Mouse (Mus musculus) heart, embryonic 16.5 days (tissue): ENCODE measurements around the gene Cacng6. TPM values are rescaled to one million over a fixed set of nuclear protein-coding genes. Genes with fewer than 3 reads are reported as not detected.
"Not testable (repeated sequence)": the region's sequence is repeated elsewhere in the genome, so short reads cannot be mapped to it uniquely, and the experiment has no call there.

Experiments used
- ATAC-seq: fragments of 200-750 bp; cut with Nextera tagmentation; replicated peaks from 2 replicates; pipeline ENCODE4 v1.8.0; 2017; ENCODE audit warnings: moderate number of reproducible peaks; ENCODE audit not compliant: insufficient read depth, low FRiP score; ENCODE audit errors: extremely low read depth
- H3K27ac ChIP-seq: fragments of 300-500 bp; sonication (generic); 2 replicates; pipeline ENCODE4 v1.5.1; 2014; ENCODE audit warnings: mild to moderate bottlenecking, low read length, control low read depth, moderate library complexity
- H3K27me3 ChIP-seq: fragments of 300-500 bp; sonication (generic); 2 replicates; pipeline ENCODE4 v1.6.1; 2014; ENCODE audit warnings: low read length, mixed read lengths; ENCODE audit not compliant: control insufficient read depth, insufficient read depth
- H3K36me3 ChIP-seq: fragments of 300-500 bp; sonication (generic); 2 replicates; pipeline ENCODE4 v1.6.1; 2014; ENCODE audit not compliant: control insufficient read depth, insufficient read depth
- H3K4me1 ChIP-seq: fragments of 300-500 bp; sonication (generic); 2 replicates; pipeline ENCODE4 v1.6.1; 2014; ENCODE audit warnings: low read length, mixed read lengths; ENCODE audit not compliant: control insufficient read depth, insufficient read depth
- H3K4me2 ChIP-seq: fragments of 300-500 bp; sonication (generic); 2 replicates; pipeline ENCODE4 v1.6.1; 2014; ENCODE audit warnings: low read depth, mild to moderate bottlenecking, control low read depth, low read length
- H3K4me3 ChIP-seq: fragments of 300-500 bp; sonication (generic); 2 replicates; pipeline ENCODE4 v1.5.1; 2014; ENCODE audit warnings: mild to moderate bottlenecking, control low read depth, low read length
- H3K9ac ChIP-seq: fragments of 300-500 bp; sonication (generic); 2 replicates; pipeline ENCODE4 v1.6.1; 2014; ENCODE audit warnings: low read length, control low read depth
- H3K9me3 ChIP-seq: fragments of 300-500 bp; sonication (generic); replicated peaks from 2 replicates; pipeline ENCODE4 v1.6.1; 2016; ENCODE audit warnings: low read length; ENCODE audit not compliant: control insufficient read depth
- WGBS: fragments of 180-500 bp; shearing (Covaris S2); extraction: QIAGEN DNeasy Blood & Tissue Kit; methylation state at CpG from one replicate; pipeline ENCODE4 v1.1.7; 2014; 5-methylcytosine and 5-hydroxymethylcytosine counted together
- polyA plus RNA-seq: library from polyadenylated mRNA; unstranded; fragments of >200 nt; fragmentation: Nextera tagmentation; extraction: Ambion mirVana; gene quantifications from 2 replicates; pipeline ENCODE4 v1.2.1, GENCODE M21; 2015

The Cacng6 gene
- polyA plus RNA-seq, 1 experiment from 2014 or later = 15.5 TPM

DNA sequence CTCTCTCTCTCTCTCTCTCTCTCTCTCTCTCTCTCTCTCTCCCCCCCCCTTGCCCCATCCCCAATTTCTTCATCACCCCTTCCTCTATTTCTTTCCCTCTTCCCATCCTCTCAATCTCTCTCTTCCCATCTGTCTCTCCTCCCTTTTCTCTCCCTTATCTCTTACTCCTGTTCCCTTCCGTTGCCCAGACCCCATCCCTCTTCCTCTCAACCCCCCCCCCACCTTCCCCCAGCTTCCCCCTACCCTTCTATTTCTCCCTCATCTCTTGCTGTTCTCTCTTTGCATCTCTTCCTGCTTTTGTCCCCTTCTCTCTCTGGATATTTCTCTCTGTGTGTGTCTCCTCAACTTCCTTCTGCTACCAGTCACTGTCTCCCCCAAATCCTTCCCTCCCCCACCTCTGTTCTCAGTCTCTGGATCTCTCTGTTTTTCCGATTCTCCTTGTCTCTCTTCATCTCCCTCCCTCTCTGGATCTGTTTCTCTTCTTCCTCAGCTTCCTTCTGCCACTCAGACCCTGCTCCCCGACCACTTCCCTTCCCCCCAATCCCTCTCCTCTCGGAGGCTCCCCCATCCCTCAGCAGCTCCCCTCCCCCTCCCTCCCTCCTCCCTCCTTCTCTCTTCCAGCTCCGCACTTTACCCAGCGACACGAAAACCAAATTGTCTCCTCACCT, 33.4 kb upstream of the Cacng6 start, which contains the start of gene Cacng8:
Gene Cacng8 (plus strand): TSS at position 271 of the 668 bp plus-strand sequence.
- peaks cover 9% of the 10 kb centered on the region; the same call in 1 of the 2 replicates for H3K27me3 ChIP-seq
- peak within 1 kb of the TSS; percentile 18 for H3K4me3 ChIP-seq
- ATAC-seq = no peak
- H3K4me2 ChIP-seq = peak within 1 kb of the TSS; percentile 42
- H3K36me3 ChIP-seq = no peaks in the 10 kb centered on the region
- no peaks in the 10 kb centered on the region for H3K9me3 ChIP-seq
- no peak within 1 kb of the TSS for H3K9ac ChIP-seq
- no peak within 1 kb of the TSS for H3K27ac ChIP-seq
- H3K4me1 ChIP-seq = peaks cover 4% of the 10 kb centered on the region
- WGBS = 1% methylated on average over 7 of the region's 7 CpGs

DNA sequence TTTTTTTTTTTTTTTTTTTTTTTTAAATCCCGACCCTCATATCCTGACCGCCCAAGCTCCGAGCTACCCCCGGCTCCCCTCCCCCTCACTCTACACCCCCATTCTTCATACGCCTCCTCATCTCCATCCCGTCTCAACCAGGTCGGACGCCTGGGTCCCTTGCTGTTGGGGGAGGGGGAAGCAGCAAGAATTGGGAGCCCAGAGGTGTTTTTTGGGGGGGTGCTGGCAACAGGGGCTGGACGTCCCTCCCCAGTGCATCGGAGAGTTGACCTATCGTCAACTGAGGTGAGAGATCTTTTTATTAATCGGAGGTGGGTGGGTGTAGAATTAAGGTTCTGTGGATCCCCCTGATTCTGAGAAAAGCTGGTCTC, 32.9 kb upstream of the Cacng6 start:
- peaks cover 9% of the 10 kb centered on the region; the same call in 1 of the 2 replicates for H3K27me3 ChIP-seq
- no peak overlapping the region for H3K27ac ChIP-seq
- H3K9ac ChIP-seq = no peak overlapping the region
- 6% methylated on average over 12 of the region's 12 CpGs for WGBS
- H3K4me3 ChIP-seq = peak overlapping the region; percentile 18
- no peaks in the 10 kb centered on the region for H3K9me3 ChIP-seq
- H3K36me3 ChIP-seq = no peaks in the 10 kb centered on the region
- ATAC-seq = no peak
- peak overlapping the region; percentile 42 for H3K4me2 ChIP-seq
- peaks cover 4% of the 10 kb centered on the region for H3K4me1 ChIP-seq

DNA sequence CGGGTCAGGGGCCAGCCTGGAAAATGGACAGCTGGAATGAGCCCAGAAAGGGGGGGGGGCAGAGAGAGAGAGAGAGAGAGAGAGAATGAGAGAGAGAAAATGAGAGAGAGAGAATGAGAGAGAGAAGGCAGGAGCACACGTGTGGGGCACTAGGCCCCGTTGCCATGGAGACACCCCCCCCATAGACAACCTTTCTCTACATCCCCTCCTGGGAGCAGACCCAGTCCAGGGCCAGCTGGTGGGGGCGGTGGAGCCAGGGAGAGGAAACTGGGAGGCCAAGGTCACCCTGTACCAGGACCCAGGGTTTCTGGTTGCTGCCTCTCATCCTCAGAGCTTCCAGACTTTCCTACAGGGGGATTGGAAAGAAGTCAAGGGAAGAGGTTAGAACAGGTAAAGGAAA, 32.2 kb upstream of the Cacng6 start:
- H3K4me1 ChIP-seq = peaks cover 4% of the 10 kb centered on the region
- H3K27me3 ChIP-seq = peaks cover 9% of the 10 kb centered on the region; the same call in 1 of the 2 replicates
- H3K27ac ChIP-seq = no peak overlapping the region
- 28% methylated on average over 4 of the region's 4 CpGs for WGBS
- H3K36me3 ChIP-seq = no peaks in the 10 kb centered on the region
- ATAC-seq = no peak
- H3K9me3 ChIP-seq = no peaks in the 10 kb centered on the region
- no peak overlapping the region for H3K9ac ChIP-seq
- H3K4me2 ChIP-seq = no peak overlapping the region
- no peak overlapping the region for H3K4me3 ChIP-seq

DNA sequence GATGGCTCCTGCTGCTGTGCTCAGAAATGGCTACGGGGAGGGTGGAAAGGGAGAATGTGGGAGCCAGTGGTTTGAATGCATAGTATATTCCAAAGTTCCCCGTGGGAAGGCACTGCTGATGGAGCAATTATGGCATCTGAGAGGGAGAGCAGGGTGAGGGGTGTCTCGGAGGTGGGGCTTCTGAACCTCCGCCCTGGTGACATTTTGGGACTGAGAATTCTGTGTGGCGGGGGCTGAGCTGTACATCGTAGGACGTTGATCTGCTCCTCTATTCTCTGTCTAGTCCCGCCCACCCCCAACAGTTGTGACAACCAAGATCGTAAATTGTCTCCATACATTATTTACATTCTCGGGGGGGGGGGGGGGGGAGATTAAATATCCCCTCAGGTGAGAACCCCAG, 26.6 kb upstream of the Cacng6 start:
- Histone ChIP-seq H3K4me3 (no peak overlapping the region), H3K4me2 (no peak overlapping the region), H3K36me3 (no peaks in the 10 kb centered on the region), H3K27ac (no peak overlapping the region), H3K4me1 (no peaks in the 10 kb centered on the region), H3K27me3 (no peaks in the 10 kb centered on the region), H3K9me3 (no peaks in the 10 kb centered on the region), H3K9ac (no peak overlapping the region)
- 81% methylated on average over 9 of the region's 10 CpGs for WGBS
- ATAC-seq = no peak

DNA sequence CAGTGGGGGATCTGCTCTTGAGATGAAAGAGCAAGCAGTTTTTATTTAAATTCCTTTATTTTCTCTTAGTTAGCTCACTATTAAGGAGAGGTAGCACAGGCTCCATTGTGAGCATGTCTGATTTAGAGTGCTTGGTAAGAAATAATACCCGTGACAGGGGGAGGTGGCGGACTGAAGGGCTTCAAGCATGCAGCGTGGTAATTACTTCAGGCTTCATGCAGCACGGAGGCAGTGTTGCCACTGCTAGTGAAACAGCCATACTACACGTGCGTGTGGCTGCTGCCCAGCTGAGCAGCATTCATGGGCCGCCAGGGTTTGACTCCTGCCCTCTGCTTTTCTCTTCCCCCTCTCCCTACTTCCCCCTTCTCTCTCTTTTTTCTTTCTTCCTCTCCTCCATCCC, 26.2 kb upstream of the Cacng6 start:
- Histone ChIP-seq H3K36me3 (no peaks in the 10 kb centered on the region), H3K9me3 (no peaks in the 10 kb centered on the region), H3K4me2 (no peak overlapping the region), H3K9ac (no peak overlapping the region), H3K27me3 (no peaks in the 10 kb centered on the region), H3K4me1 (no peaks in the 10 kb centered on the region), H3K27ac (no peak overlapping the region), H3K4me3 (no peak overlapping the region)
- ATAC-seq = no peak
- WGBS = 67% methylated on average over 7 of the region's 7 CpGs

DNA sequence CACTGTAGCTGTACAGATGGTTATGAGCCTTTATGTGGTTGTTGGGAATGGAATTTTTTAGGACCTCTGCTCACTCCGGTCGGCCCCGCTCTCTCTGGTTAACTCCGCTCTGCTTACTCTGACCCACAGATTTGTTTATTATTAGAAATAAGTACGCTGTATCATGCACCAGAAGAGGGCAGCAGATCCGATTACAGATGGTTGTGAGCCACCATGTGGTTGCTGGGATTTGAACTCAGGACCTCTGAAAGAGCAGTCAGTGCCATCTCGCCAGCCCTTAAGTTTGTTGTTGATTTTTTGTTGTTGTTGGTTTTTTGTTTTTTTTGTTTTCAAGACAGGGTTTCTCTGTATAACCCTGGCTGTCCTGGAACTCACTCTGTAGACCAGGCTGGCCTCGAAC, 25.6 kb upstream of the Cacng6 start:
- not testable (repeated sequence) for ATAC-seq, H3K4me2 ChIP-seq, H3K4me3 ChIP-seq, H3K9ac ChIP-seq, H3K36me3 ChIP-seq, H3K27me3 ChIP-seq, H3K27ac ChIP-seq, H3K9me3 ChIP-seq, H3K4me1 ChIP-seq
- WGBS = 90% methylated on average over 8 of the region's 8 CpGs

DNA sequence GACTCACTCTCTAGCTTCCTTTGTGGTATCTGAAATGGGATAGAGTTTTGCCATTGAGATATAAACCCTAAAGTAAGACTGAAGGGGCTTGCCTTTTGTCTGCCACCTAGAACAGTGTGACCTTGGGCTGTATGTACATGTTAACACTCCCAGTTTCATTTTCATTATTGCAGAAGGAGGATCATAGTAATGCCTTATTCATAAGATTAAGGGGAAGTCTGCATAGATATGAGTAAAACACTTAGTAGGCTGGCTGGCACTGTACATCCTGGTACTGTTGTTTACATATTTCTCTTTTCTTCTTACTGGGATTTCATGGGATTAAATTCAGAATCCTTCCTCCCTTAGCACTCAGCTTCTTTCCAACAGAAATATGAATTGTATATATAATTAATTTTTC, 24.1 kb upstream of the Cacng6 start:
- Histone ChIP-seq H3K36me3 (no peaks in the 10 kb centered on the region), H3K4me2 (no peak overlapping the region), H3K27me3 (no peaks in the 10 kb centered on the region), H3K9me3 (no peaks in the 10 kb centered on the region), H3K27ac (no peak overlapping the region), H3K4me3 (no peak overlapping the region), H3K9ac (no peak overlapping the region), H3K4me1 (no peaks in the 10 kb centered on the region)
- ATAC-seq = no peak

DNA sequence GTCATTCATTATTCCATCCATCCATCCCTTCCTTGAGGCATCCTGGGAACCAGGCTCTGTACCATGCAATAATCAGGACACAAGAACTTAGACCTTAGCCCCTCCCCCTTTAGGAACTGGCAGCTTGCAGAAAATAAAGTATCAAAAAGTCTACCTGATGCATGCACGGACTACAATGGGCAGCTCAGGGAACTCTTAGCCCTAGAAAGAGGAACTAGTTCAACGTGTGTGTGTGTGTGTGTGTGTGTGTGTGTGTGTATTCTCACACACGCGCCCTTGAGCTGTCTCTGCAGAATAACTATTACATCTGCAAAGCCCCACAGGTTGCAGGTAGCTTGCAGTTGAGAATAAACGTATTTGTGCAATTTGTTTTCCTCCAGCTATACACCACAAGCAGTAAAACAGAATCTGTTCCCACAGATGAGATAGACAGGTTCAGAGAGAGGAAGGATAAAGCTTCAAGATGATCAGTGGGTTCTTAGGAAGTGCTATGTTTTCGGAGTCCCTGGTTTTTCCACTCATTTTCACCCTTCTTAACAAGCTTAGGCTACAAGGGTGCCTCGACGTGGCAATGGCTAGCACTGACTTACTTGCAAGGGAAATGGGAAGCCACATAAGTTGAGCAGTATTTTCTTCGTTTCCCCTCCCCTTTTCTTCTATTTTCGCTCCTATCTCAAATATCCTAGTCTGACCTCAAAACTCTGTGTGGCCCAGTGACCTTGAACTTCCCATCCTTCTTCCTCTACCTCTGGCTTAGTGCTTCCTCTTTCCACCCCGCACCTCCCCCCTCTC, 14.1 kb upstream of the Cacng6 start:
- no peak overlapping the region for H3K9ac ChIP-seq
- H3K9me3 ChIP-seq = no peaks in the 10 kb centered on the region
- peaks cover 13% of the 10 kb centered on the region for H3K4me1 ChIP-seq
- no peak overlapping the region for H3K27ac ChIP-seq
- WGBS = 54% methylated on average over 11 of the region's 11 CpGs
- H3K4me2 ChIP-seq = no peak overlapping the region
- H3K36me3 ChIP-seq = no peaks in the 10 kb centered on the region
- H3K4me3 ChIP-seq = no peak overlapping the region
- no peak for ATAC-seq
- peaks cover 41% of the 10 kb centered on the region for H3K27me3 ChIP-seq

DNA sequence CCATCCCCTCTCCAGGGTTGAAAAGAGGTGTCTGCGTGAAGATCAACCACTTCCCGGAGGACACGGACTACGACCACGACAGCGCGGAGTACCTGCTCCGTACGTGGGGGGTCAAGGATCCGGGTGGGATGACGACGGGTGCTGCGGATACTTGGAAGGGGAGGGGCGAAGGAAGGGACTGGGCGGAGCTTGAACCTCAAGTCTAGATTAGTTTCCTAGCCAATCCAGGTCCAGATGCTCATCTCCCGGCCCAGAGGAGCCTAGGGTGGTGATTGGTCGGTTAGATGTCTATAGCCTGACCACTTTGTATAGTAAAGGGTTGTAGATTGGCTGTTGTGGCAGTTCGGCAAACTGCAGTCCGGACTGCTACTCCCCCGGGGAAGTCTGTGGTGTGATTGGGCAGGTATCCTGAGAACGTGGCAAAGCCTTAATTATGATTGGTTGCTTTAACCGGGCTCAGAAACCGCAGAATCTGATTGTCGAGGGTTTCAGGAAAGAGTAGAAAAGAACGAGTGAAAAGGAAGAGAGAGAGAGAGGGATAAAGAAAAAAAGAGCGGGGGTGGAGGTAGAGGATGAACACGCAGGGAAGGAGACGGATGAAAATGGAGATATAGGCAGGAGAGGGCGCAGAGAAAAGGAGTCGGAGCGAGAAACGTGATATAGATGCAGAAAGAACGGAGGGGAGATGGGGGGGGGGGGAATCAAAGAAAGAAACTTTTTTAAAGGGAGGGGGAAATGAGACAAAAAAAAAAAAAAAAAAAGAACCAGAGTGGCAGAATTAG, 12.6 kb upstream of the Cacng6 start:
- Histone ChIP-seq H3K4me2 (peak overlapping the region; percentile 66), H3K27ac (no peak overlapping the region), H3K27me3 (peaks cover 52% of the 10 kb centered on the region), H3K9ac (no peak overlapping the region), H3K4me1 (peaks cover 15% of the 10 kb centered on the region), H3K4me3 (peak overlapping the region; percentile 35), H3K9me3 (no peaks in the 10 kb centered on the region), H3K36me3 (no peaks in the 10 kb centered on the region)
- WGBS = 1% methylated on average over 33 of the region's 33 CpGs
- ATAC-seq = peak; percentile 40
